ENCODE assay signal across 14 mouse cellular contexts in the genomic region with DNA sequence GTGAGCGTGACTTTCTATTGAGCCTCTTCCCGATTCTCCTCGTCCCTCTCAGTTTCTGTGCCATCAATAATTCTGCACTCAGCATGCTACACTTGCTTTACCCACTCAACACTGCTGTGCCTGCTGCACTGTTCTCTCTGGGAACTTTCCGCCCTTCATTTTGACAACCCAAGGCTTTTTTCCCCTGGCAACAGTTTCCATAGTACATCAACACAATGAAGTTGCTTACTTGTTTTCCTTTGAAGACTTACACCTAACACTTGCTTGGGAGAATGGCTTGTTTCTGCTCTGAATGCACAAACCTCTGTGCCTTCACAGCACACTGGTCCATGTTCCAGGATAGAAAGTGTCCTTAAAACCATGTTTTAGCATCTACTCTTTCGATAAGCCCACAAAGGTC.
"Had no signal": no experiment of that assay in that cellular context is flagged by ENCODE, and none has a peak within 500 bp of the region (broad histone marks: within the 10 kb centered on the region; RNA-seq: fewer than 3 reads in every experiment).

No protein-coding gene starts in this region.

- ATAC-seq: midbrain, embryonic 15.5 days had no signal

- DNase-seq: kidney, postnatal 10 days; kidney, postnatal 4 days; lung, embryonic 14.5 days; lung, postnatal 10 days; lung, postnatal 4 days; right cerebral cortex, adult 18-20 months; thymus, postnatal 4 days had no signal

- H3K36me3 ChIP-seq: limb, embryonic 10.5 days; liver, embryonic 15.5 days; midbrain, embryonic 10.5 days; midbrain, embryonic 15.5 days had no signal

- H3K9me3 ChIP-seq: limb, embryonic 10.5 days; liver, embryonic 15.5 days; midbrain, embryonic 10.5 days; midbrain, embryonic 15.5 days had no signal

- H3K27ac ChIP-seq: left cerebral cortex, adult 2 months; limb, embryonic 10.5 days; liver, embryonic 15.5 days; midbrain, embryonic 10.5 days; midbrain, embryonic 15.5 days; stomach, postnatal 0 days had no signal

- H3K4me2 ChIP-seq: liver, embryonic 11.5 days; liver, embryonic 15.5 days; lung, embryonic 14.5 days; midbrain, embryonic 15.5 days had no signal

- H3K4me3 ChIP-seq: left cerebral cortex, adult 2 months; limb, embryonic 10.5 days; liver, embryonic 15.5 days; midbrain, embryonic 10.5 days; midbrain, embryonic 15.5 days had no signal

- H3K27me3 ChIP-seq: liver, embryonic 15.5 days; midbrain, embryonic 15.5 days had no signal

- H3K4me1 ChIP-seq: liver, embryonic 15.5 days had no signal

- H3K9ac ChIP-seq: liver, embryonic 15.5 days; lung, embryonic 14.5 days; midbrain, embryonic 15.5 days had no signal
